Mouse (Mus musculus) erythroblast, embryonic 14.5 days (primary cell): ENCODE data around the gene Lefty2. TPM values are rescaled to one million over a fixed set of nuclear protein-coding genes. Genes with fewer than 3 reads are reported as not detected.
A peak's percentile ranks its signal among the peaks of the same experiment; 100 is the strongest.

Experiments used
- H3K27me3 ChIP-seq: 2 replicates; pipeline ENCODE4 v1.6.1; 2012; ENCODE audit warnings: inconsistent platforms; ENCODE audit not compliant: control insufficient read depth
- H3K36me3 ChIP-seq: 2 replicates; pipeline ENCODE4 v1.6.1; 2012; ENCODE audit warnings: mild to moderate bottlenecking, inconsistent platforms; ENCODE audit not compliant: control insufficient read depth
- H3K4me1 ChIP-seq: 2 replicates; pipeline ENCODE4 v1.6.1; 2012; ENCODE audit warnings: inconsistent platforms; ENCODE audit not compliant: control insufficient read depth
- H3K4me3 ChIP-seq: replicated peaks from 2 replicates; pipeline ENCODE3; 2012; ENCODE audit warnings: moderate library complexity, mild to moderate bottlenecking, inconsistent platforms
- H3K9me3 ChIP-seq: 2 replicates; pipeline ENCODE4 v1.6.1; 2012; ENCODE audit warnings: low read length, inconsistent platforms, mixed read lengths; ENCODE audit not compliant: control insufficient read depth
- GATA1 ChIP-seq: IDR thresholded peaks from 2 replicates; pipeline ENCODE4 v1.6.1; 2012; ENCODE audit warnings: low read length, inconsistent platforms, mixed read lengths
- TAL1 ChIP-seq: IDR thresholded peaks from 3 replicates; pipeline ENCODE4 v1.6.1; 2012; ENCODE audit warnings: low read length, inconsistent platforms, mixed read lengths
- polyA plus RNA-seq: library from polyadenylated mRNA; stranded (reverse); fragments of >175 nt; gene quantifications from 2 replicates; pipeline ENCODE4 v1.2.3, GENCODE M21; 2012

The Lefty2 gene
- polyA plus RNA-seq, 1 experiment: not detected

- Histone ChIP-seq H3K36me3 (peaks cover 52% of the 10 kb centered on the region), H3K9me3 (peaks cover 8% of the 10 kb centered on the region), H3K27me3 (no peaks in the 10 kb centered on the region; the same call in 1 of the 2 replicates), H3K4me1 (peaks cover 72% of the 10 kb centered on the region), H3K4me3 (peak overlapping the region; percentile 87)
- TF ChIP-seq TAL1 (no peak), GATA1 (no peak)
Observed at GRCm38 (mm10) chr1:180906461-180907147, 13.7 kb downstream of the Lefty2 start.

GRCm38 (mm10) chr1:180911138-180911537 is 18.2 kb downstream of the Lefty2 start:
- Histone ChIP-seq H3K4me3 (no peak overlapping the region), H3K4me1 (peaks cover 70% of the 10 kb centered on the region), H3K27me3 (no peaks in the 10 kb centered on the region; the same call in 1 of the 2 replicates), H3K36me3 (peaks cover 37% of the 10 kb centered on the region), H3K9me3 (peaks cover 5% of the 10 kb centered on the region)
- TF ChIP-seq GATA1 (no peak), TAL1 (no peak)

- no peak for TF ChIP-seq GATA1
- no peak for TF ChIP-seq TAL1
- Histone ChIP-seq H3K4me3 (no peak overlapping the region), H3K4me1 (peaks cover 69% of the 10 kb centered on the region)
Observed at GRCm38 (mm10) chr1:180911653-180912287, 18.9 kb downstream of the Lefty2 start.

GRCm38 (mm10) chr1:180912792-180913191 is 19.9 kb downstream of the Lefty2 start:
- no peaks in the 10 kb centered on the region; the same call in 1 of the 2 replicates for H3K27me3 ChIP-seq
- TF ChIP-seq GATA1 (no peak), TAL1 (no peak)
- peaks cover 3% of the 10 kb centered on the region; the same call in 1 of the 2 replicates for H3K9me3 ChIP-seq
- H3K4me1 ChIP-seq: peaks cover 59% of the 10 kb centered on the region
- peaks cover 20% of the 10 kb centered on the region for H3K36me3 ChIP-seq
- H3K4me3 ChIP-seq: no peak overlapping the region

More at GRCm38 (mm10) chr1:180911653-180912287, 18.9 kb downstream of the Lefty2 start:
- Histone ChIP-seq H3K27me3 (no peaks in the 10 kb centered on the region; the same call in 1 of the 2 replicates), H3K36me3 (peaks cover 30% of the 10 kb centered on the region), H3K9me3 (peaks cover 3% of the 10 kb centered on the region; the same call in 1 of the 2 replicates)

- Histone ChIP-seq H3K4me3 (no peak overlapping the region), H3K4me1 (peaks cover 49% of the 10 kb centered on the region), H3K36me3 (peaks cover 10% of the 10 kb centered on the region), H3K27me3 (no peaks in the 10 kb centered on the region; the same call in 1 of the 2 replicates), H3K9me3 (peaks cover 3% of the 10 kb centered on the region; the same call in 1 of the 2 replicates)
- TF ChIP-seq TAL1: no peak
- TF ChIP-seq GATA1: no peak
Observed at GRCm38 (mm10) chr1:180913797-180914196, 20.9 kb downstream of the Lefty2 start.

GRCm38 (mm10) chr1:180916425-180916824 is 23.5 kb downstream of the Lefty2 start:
- H3K36me3 ChIP-seq: no peaks in the 10 kb centered on the region
- no peak for TF ChIP-seq GATA1
- TF ChIP-seq TAL1: no peak
- H3K4me1 ChIP-seq: peaks cover 39% of the 10 kb centered on the region
- H3K9me3 ChIP-seq: peaks cover 5% of the 10 kb centered on the region
- H3K4me3 ChIP-seq: no peak overlapping the region
- peaks cover 3% of the 10 kb centered on the region for H3K27me3 ChIP-seq

- H3K4me3 ChIP-seq: no peak overlapping the region
- H3K4me1 ChIP-seq: peaks cover 35% of the 10 kb centered on the region
- H3K27me3 ChIP-seq: peaks cover 3% of the 10 kb centered on the region
- H3K36me3 ChIP-seq: no peaks in the 10 kb centered on the region
- H3K9me3 ChIP-seq: peaks cover 5% of the 10 kb centered on the region
- TF ChIP-seq TAL1 (no peak), GATA1 (no peak)
Observed at GRCm38 (mm10) chr1:180917053-180917452, 24.1 kb downstream of the Lefty2 start.

GRCm38 (mm10) chr1:180919686-180920085 is 26.8 kb downstream of the Lefty2 start:
- Histone ChIP-seq H3K9me3 (peaks cover 4% of the 10 kb centered on the region), H3K4me1 (peaks cover 25% of the 10 kb centered on the region), H3K27me3 (peaks cover 8% of the 10 kb centered on the region), H3K4me3 (no peak overlapping the region), H3K36me3 (no peaks in the 10 kb centered on the region)
- TF ChIP-seq TAL1 (no peak), GATA1 (no peak)
